Mouse (Mus musculus) cortical plate, adult 2 months (tissue): ENCODE measurements around the gene Slc28a1.

Source experiments
- CTCF ChIP-seq: fragments of 200-500 bp; IDR thresholded peaks from 2 replicates; pipeline ENCODE4 v1.5.1; 2011; ENCODE audit warnings: mild to moderate bottlenecking, control low read depth, low read length; ENCODE audit not compliant: insufficient read depth; ENCODE audit errors: extremely low read depth
- POLR2A ChIP-seq: fragments of 200-500 bp; IDR thresholded peaks from 2 replicates; pipeline ENCODE4 v1.6.1; 2011; ENCODE audit warnings: mild to moderate bottlenecking, low read length, control low read depth; ENCODE audit not compliant: insufficient read depth; ENCODE audit errors: extremely low read depth

DNA sequence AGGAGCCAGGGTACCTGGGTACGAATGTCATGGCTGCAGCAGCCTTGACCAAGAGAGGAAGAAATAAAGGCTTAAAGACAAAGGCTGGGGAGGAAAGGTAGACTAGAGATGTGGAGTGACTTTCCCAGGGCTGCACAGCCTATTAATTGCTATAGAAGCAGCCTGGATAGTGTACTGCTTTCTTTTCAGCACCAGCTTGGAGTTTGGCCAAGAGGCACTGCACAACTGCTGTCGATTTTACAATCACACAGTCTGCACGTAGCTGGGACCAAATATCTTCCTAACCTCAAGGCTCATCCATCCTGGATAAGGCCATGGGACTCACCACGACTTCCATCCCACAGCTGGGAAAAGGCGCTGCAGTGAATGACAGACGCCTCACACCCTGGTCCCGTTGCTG lies 54.8 kb downstream of the Slc28a1 start:
- no peak for TF ChIP-seq POLR2A
- no peak for TF ChIP-seq CTCF
